Mouse (Mus musculus): ENCODE data around the gene Ergic3.

DNA sequence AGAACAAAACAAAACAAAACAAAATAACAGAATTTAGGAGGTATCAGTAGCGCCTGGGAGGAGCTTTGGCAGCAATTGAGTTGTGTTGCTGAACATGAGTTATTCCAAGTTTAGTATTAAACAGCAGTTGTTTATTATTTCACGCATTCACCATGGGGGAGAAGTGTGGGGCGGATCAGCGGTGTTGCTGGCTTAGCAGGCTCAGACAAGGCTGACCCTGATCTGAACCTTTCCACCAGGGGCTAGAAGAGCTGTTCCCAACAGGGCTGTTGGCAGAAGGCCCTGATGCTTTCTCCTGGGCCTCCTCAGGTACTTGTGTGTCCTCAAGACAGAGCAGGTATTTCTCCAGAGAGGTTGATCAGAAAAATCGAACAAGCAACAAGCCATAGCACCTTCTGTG lies 47.9 kb upstream of the Ergic3 start:
- TF ChIP-seq CTCF (IDR thresholded peaks at IDR 0.05; ENCODE audit: insufficient read depth, low read depth, low read length) = no peak
- TF ChIP-seq POLR2A (IDR thresholded peaks at IDR 0.05; ENCODE audit: insufficient read depth, low read depth, low read length) = no peak

Data from olfactory bulb, adult 2 months (tissue).